ENCODE assay signal across 13 mouse cellular contexts in the genomic region with DNA sequence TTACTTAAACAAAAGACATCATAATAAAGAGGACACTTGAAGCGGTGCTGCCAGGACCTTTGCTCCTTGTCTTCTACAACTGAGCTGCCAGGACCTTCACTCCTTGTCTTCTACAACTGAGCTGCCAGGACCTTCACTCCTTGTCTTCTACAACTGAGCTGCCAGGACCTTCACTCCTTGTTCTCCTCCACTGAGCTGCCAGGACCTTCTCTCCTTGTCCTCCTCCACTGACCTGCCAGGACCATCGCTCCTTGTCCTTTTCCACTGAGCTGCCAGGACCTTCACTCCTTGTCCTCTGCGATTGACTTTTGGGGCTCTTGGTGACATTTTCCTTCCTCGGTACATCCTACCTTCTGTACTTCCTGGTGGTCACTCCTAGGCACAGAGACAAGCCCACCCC. TPM values are rescaled to one million over a fixed set of nuclear protein-coding genes. Genes with fewer than 3 reads are reported as not detected.
DNase-seq lines count a peak whose midpoint lies in the region; ATAC-seq lines count a peak whose summit lies in the region.
"Had no signal": no experiment of that assay in that cellular context is flagged by ENCODE, and none has a peak within 500 bp of the region (broad histone marks: within the 10 kb centered on the region; RNA-seq: fewer than 3 reads in every experiment).

No protein-coding gene starts in this region.

- intact Hi-C loops in gastrocnemius, postnatal 36 days (cut with DNase I): no loop called here

- H3K4me2 ChIP-seq in forebrain, embryonic 14.5 days (ENCODE audit: low read length): no peak overlapping the region
- H3K4me2 ChIP-seq in forebrain, embryonic 16.5 days (ENCODE audit: low read length): no peak overlapping the region
- no peak overlapping the region for H3K4me2 ChIP-seq in neural tube, embryonic 11.5 days (ENCODE audit: low read depth)
- H3K4me2 ChIP-seq: neural tube, embryonic 12.5 days had no signal

- no peak overlapping the region for H3K4me3 ChIP-seq in forebrain, embryonic 14.5 days (ENCODE audit: low read depth, low read length)
- H3K4me3 ChIP-seq in forebrain, embryonic 16.5 days (replicated peaks; ENCODE audit: low read length): no peak overlapping the region
- no peak overlapping the region for H3K4me3 ChIP-seq in neural tube, embryonic 11.5 days (ENCODE audit: low read depth, low read length)
- H3K4me3 ChIP-seq: neural tube, embryonic 12.5 days had no signal

- H3K9ac ChIP-seq in forebrain, embryonic 14.5 days (ENCODE audit: low read length): no peak overlapping the region
- H3K9ac ChIP-seq in forebrain, embryonic 16.5 days (replicated peaks; ENCODE audit: low read depth, low read length): no peak overlapping the region
- H3K9ac ChIP-seq in neural tube, embryonic 11.5 days (ENCODE audit: low read length): no peak overlapping the region
- H3K9ac ChIP-seq: neural tube, embryonic 12.5 days had no signal

- DNase-seq in forebrain, embryonic 14.5 days (ENCODE audit: low spot score): peak; percentile 2
- peak; percentile 17 for DNase-seq in neural tube, embryonic 11.5 days (ENCODE audit: low spot score)
- no peak for DNase-seq in neural tube, embryonic 10.5 days (ENCODE audit: extremely low spot score, low spot score)
- peak; percentile 84 for DNase-seq in kidney, adult 9 months
- peak; percentile 21 for DNase-seq in yolk sac, embryonic 10.5 days (ENCODE audit: low spot score)
- DNase-seq in right cerebral cortex, postnatal 14 days: no peak
- DNase-seq in gastrocnemius, postnatal 36 days: no peak

- H3K4me1 ChIP-seq in forebrain, embryonic 14.5 days (ENCODE audit: control insufficient read depth, insufficient read depth, low read length): no peaks in the 10 kb centered on the region
- no peaks in the 10 kb centered on the region for H3K4me1 ChIP-seq in forebrain, embryonic 16.5 days (replicated peaks; ENCODE audit: control insufficient read depth, insufficient read depth, low read length)
- H3K4me1 ChIP-seq in neural tube, embryonic 11.5 days (ENCODE audit: control insufficient read depth, insufficient read depth, low read length): no peaks in the 10 kb centered on the region
- H3K4me1 ChIP-seq: neural tube, embryonic 12.5 days had no signal

- H3K36me3 ChIP-seq in forebrain, embryonic 14.5 days (ENCODE audit: control insufficient read depth, insufficient read depth, low read length): no peaks in the 10 kb centered on the region
- H3K36me3 ChIP-seq in forebrain, embryonic 16.5 days (ENCODE audit: control insufficient read depth, insufficient read depth): no peaks in the 10 kb centered on the region
- H3K36me3 ChIP-seq in neural tube, embryonic 11.5 days (ENCODE audit: control insufficient read depth, insufficient read depth, low read length): no peaks in the 10 kb centered on the region
- H3K36me3 ChIP-seq: neural tube, embryonic 12.5 days had no signal

- ATAC-seq in forebrain, embryonic 14.5 days: no peak
- no peak for ATAC-seq in forebrain, embryonic 16.5 days
- no peak for ATAC-seq in neural tube, embryonic 11.5 days (ENCODE audit: insufficient read depth, low FRiP score, low TSS enrichment)

- 56% methylated on average over 4 of the region's 4 CpGs for WGBS in forebrain, embryonic 14.5 days
- WGBS in forebrain, embryonic 16.5 days: 56% methylated on average over 4 of the region's 4 CpGs
- WGBS in neural tube, embryonic 11.5 days: 66% methylated on average over 4 of the region's 4 CpGs

- H3K9me3 ChIP-seq in forebrain, embryonic 14.5 days (replicated peaks; ENCODE audit: control insufficient read depth, low read length): no peaks in the 10 kb centered on the region
- H3K9me3 ChIP-seq in forebrain, embryonic 16.5 days (ENCODE audit: control insufficient read depth, low read length): no peaks in the 10 kb centered on the region
- H3K9me3 ChIP-seq in neural tube, embryonic 11.5 days (ENCODE audit: control insufficient read depth, low read length): no peaks in the 10 kb centered on the region
- H3K9me3 ChIP-seq: neural tube, embryonic 12.5 days had no signal

- H3K27ac ChIP-seq in forebrain, embryonic 14.5 days (ENCODE audit: low read depth, low read length): no peak overlapping the region
- H3K27ac ChIP-seq in forebrain, embryonic 16.5 days (ENCODE audit: low read length): no peak overlapping the region
- H3K27ac ChIP-seq in neural tube, embryonic 11.5 days (ENCODE audit: low read depth, low read length): no peak overlapping the region
- H3K27ac ChIP-seq: neural tube, embryonic 12.5 days had no signal

- H3K27me3 ChIP-seq in forebrain, embryonic 14.5 days (replicated peaks; ENCODE audit: control insufficient read depth, insufficient read depth, low read length): no peaks in the 10 kb centered on the region
- no peaks in the 10 kb centered on the region for H3K27me3 ChIP-seq in forebrain, embryonic 16.5 days (replicated peaks; ENCODE audit: control insufficient read depth, insufficient read depth, low read length)
- H3K27me3 ChIP-seq in neural tube, embryonic 11.5 days (ENCODE audit: control insufficient read depth, insufficient read depth, low read length): no peaks in the 10 kb centered on the region
- H3K27me3 ChIP-seq: neural tube, embryonic 12.5 days had no signal

RNA-seq across cellular contexts. Expression of a gene that starts 3.9 kb away (rescaled TPM):
- polyA plus RNA-seq in forebrain, embryonic 14.5 days (2014; fragmentation: Nextera tagmentation; extraction: Ambion mirVana): not detected in 2 replicates
- not detected in 2 replicates for polyA plus RNA-seq in forebrain, embryonic 16.5 days (2015; fragmentation: Nextera tagmentation; extraction: Ambion mirVana)
- not detected in 2 replicates for polyA plus RNA-seq in neural tube, embryonic 11.5 days (2014; fragmentation: Nextera tagmentation; extraction: Ambion mirVana)
- not detected for total RNA-seq in gastrocnemius, postnatal 36 days (2021)
- total RNA-seq: heart, postnatal 36 days had no signal
- polyA plus RNA-seq: C2C12; cortical plate, adult 2 months; lung, embryonic 16.5 days; neural tube, embryonic 12.5 days had no signal

RNA-seq across cellular contexts. Expression of a gene that starts 17.5 kb away (rescaled TPM):
- polyA plus RNA-seq in forebrain, embryonic 14.5 days (2014; fragmentation: Nextera tagmentation; extraction: Ambion mirVana): not detected in 2 replicates
- polyA plus RNA-seq in forebrain, embryonic 16.5 days (2015; fragmentation: Nextera tagmentation; extraction: Ambion mirVana): not detected in 2 replicates
- not detected in 2 replicates for polyA plus RNA-seq in neural tube, embryonic 11.5 days (2014; fragmentation: Nextera tagmentation; extraction: Ambion mirVana)
- not detected for total RNA-seq in gastrocnemius, postnatal 36 days (2021)
- total RNA-seq: heart, postnatal 36 days had no signal
- polyA plus RNA-seq: C2C12; cortical plate, adult 2 months; lung, embryonic 16.5 days; neural tube, embryonic 12.5 days had no signal

RNA-seq across cellular contexts. Expression of a gene that starts 21.2 kb away (rescaled TPM):
- not detected in 2 replicates for polyA plus RNA-seq in forebrain, embryonic 14.5 days (2014; fragmentation: Nextera tagmentation; extraction: Ambion mirVana)
- polyA plus RNA-seq in forebrain, embryonic 16.5 days (2015; fragmentation: Nextera tagmentation; extraction: Ambion mirVana): not detected in 2 replicates
- polyA plus RNA-seq in neural tube, embryonic 11.5 days (2014; fragmentation: Nextera tagmentation; extraction: Ambion mirVana): not detected in 2 replicates
- not detected for total RNA-seq in gastrocnemius, postnatal 36 days (2021)
- total RNA-seq: heart, postnatal 36 days had no signal
- polyA plus RNA-seq: C2C12; cortical plate, adult 2 months; lung, embryonic 16.5 days; neural tube, embryonic 12.5 days had no signal

RNA-seq across cellular contexts. Expression of a gene that starts 34.0 kb away (rescaled TPM):
- polyA plus RNA-seq in forebrain, embryonic 14.5 days (2014; fragmentation: Nextera tagmentation; extraction: Ambion mirVana): not detected in 2 replicates
- not detected in 2 replicates for polyA plus RNA-seq in forebrain, embryonic 16.5 days (2015; fragmentation: Nextera tagmentation; extraction: Ambion mirVana)
- polyA plus RNA-seq in neural tube, embryonic 11.5 days (2014; fragmentation: Nextera tagmentation; extraction: Ambion mirVana): 0.45 TPM in 1 of 2 replicates, not detected in the other
- total RNA-seq in gastrocnemius, postnatal 36 days (2021): not detected
- total RNA-seq: heart, postnatal 36 days had no signal
- polyA plus RNA-seq: C2C12; cortical plate, adult 2 months; neural tube, embryonic 12.5 days had no signal

RNA-seq across cellular contexts. Expression of a gene that starts 43.7 kb away (rescaled TPM):
- not detected in 2 replicates for polyA plus RNA-seq in forebrain, embryonic 14.5 days (2014; fragmentation: Nextera tagmentation; extraction: Ambion mirVana)
- polyA plus RNA-seq in forebrain, embryonic 16.5 days (2015; fragmentation: Nextera tagmentation; extraction: Ambion mirVana): not detected in 2 replicates
- not detected in 2 replicates for polyA plus RNA-seq in neural tube, embryonic 11.5 days (2014; fragmentation: Nextera tagmentation; extraction: Ambion mirVana)
- total RNA-seq in gastrocnemius, postnatal 36 days (2021): not detected
- total RNA-seq: heart, postnatal 36 days had no signal
- polyA plus RNA-seq: C2C12; lung, embryonic 16.5 days; neural tube, embryonic 12.5 days had no signal

Comparison
In these comparisons a context has a peak if more than half of its experiments do, and no peak if none do; other contexts are left out.
1. DNase-seq: peak in forebrain, embryonic 14.5 days (single experiment), neural tube, embryonic 11.5 days (single experiment), kidney, adult 9 months (single experiment) and yolk sac, embryonic 10.5 days (single experiment); none in neural tube, embryonic 10.5 days (single experiment), right cerebral cortex, postnatal 14 days (single experiment) and gastrocnemius, postnatal 36 days (0 of 2).